In the genomic region with DNA sequence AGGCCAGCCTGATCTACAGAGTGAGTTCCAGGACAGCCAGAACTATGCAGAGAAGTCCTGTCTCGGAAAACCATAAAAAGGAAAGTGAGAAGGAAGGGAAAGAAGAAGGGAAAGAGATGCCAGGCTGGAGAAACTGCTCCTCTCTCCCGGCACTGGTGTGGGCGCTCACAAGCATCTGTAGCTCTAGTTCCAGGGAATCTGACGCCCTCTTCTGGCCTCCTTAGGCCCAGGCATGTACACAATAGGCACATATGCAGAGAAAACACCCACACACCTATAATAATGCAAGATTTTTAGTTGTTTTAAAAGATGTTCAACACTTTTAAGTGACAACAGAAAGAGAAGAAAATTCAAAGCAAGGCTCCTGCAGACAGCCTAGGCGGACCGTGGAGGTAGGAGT, we compare ENCODE assay signal across 17 mouse cellular contexts. TPM values are rescaled to one million over a fixed set of nuclear protein-coding genes. Genes with fewer than 3 reads are reported as not detected.
DNase-seq lines count a peak whose midpoint lies in the region; ATAC-seq lines count a peak whose summit lies in the region.
"Had no signal": no experiment of that assay in that cellular context is flagged by ENCODE, and none has a peak within 500 bp of the region (broad histone marks: within the 10 kb centered on the region; RNA-seq: fewer than 3 reads in every experiment).

No protein-coding gene starts in this region.

- no peaks in the 10 kb centered on the region for H3K27me3 ChIP-seq in embryonic facial prominence, embryonic 10.5 days (replicated peaks; ENCODE audit: low read depth, poor library complexity, severe bottlenecking)
- H3K27me3 ChIP-seq in kidney, embryonic 16.5 days (ENCODE audit: insufficient read depth, low read length) = no peaks in the 10 kb centered on the region
- H3K27me3 ChIP-seq: embryonic facial prominence, embryonic 13.5 days; heart, embryonic 13.5 days; hindbrain, embryonic 15.5 days; liver, embryonic 15.5 days; neural tube, embryonic 12.5 days had no signal

- peak; percentile 45 for DNase-seq in adrenal gland, postnatal 14 days
- DNase-seq in adrenal gland, postnatal 4 days (ENCODE audit: low spot score in 2 of 2) = no peak
- DNase-seq in left cerebral cortex, adult 11 months (ENCODE audit: low spot score) = peak; percentile 41
- DNase-seq in left cerebral cortex, postnatal 4 days = no peak
- DNase-seq in R1 (ENCODE audit: low read depth, low spot score) = peak; percentile 61
- DNase-seq in right cerebral cortex, adult 2 months (ENCODE audit: low spot score in 2 of 2) = peak; percentile 66 to 69
- no peak for DNase-seq in embryonic facial prominence, embryonic 10.5 days (ENCODE audit: low spot score)
- DNase-seq: cerebellum, adult 8-10 months; kidney, postnatal 4 days had no signal

- H3K9me3 ChIP-seq in embryonic facial prominence, embryonic 10.5 days = no peaks in the 10 kb centered on the region
- H3K9me3 ChIP-seq in kidney, embryonic 16.5 days (ENCODE audit: low read length) = no peaks in the 10 kb centered on the region
- H3K9me3 ChIP-seq: embryonic facial prominence, embryonic 13.5 days; heart, embryonic 13.5 days; hindbrain, embryonic 15.5 days; liver, embryonic 15.5 days; midbrain, embryonic 10.5 days; neural tube, embryonic 12.5 days had no signal

- H3K9ac ChIP-seq in kidney, embryonic 16.5 days (replicated peaks; ENCODE audit: low read length) = no peak overlapping the region
- H3K9ac ChIP-seq: embryonic facial prominence, embryonic 13.5 days; heart, embryonic 13.5 days; hindbrain, embryonic 15.5 days; liver, embryonic 15.5 days; neural tube, embryonic 12.5 days had no signal

- no peak overlapping the region for H3K4me3 ChIP-seq in embryonic facial prominence, embryonic 10.5 days
- H3K4me3 ChIP-seq in kidney, embryonic 16.5 days (ENCODE audit: low read length) = no peak overlapping the region
- H3K4me3 ChIP-seq: embryonic facial prominence, embryonic 13.5 days; heart, embryonic 13.5 days; hindbrain, embryonic 15.5 days; liver, embryonic 15.5 days; midbrain, embryonic 10.5 days; neural tube, embryonic 12.5 days had no signal

- no peak for ATAC-seq in kidney, embryonic 16.5 days (ENCODE audit: low FRiP score, low TSS enrichment)
- ATAC-seq: activated CD4-positive, CD25-positive, alpha-beta regulatory T cell, adult 4 months had no signal

- no peak overlapping the region for H3K4me2 ChIP-seq in kidney, embryonic 16.5 days (replicated peaks; ENCODE audit: low read depth, low read length)
- H3K4me2 ChIP-seq: embryonic facial prominence, embryonic 13.5 days; heart, embryonic 13.5 days; hindbrain, embryonic 15.5 days; liver, embryonic 15.5 days; neural tube, embryonic 12.5 days had no signal

- peaks cover 10% of the 10 kb centered on the region; the same call in 1 of the 2 replicates for H3K36me3 ChIP-seq in embryonic facial prominence, embryonic 10.5 days (replicated peaks)
- peaks cover 4% of the 10 kb centered on the region; the same call in 1 of the 2 replicates for H3K36me3 ChIP-seq in kidney, embryonic 16.5 days (ENCODE audit: insufficient read depth, low read length)
- H3K36me3 ChIP-seq: hindbrain, embryonic 15.5 days; liver, embryonic 15.5 days; neural tube, embryonic 12.5 days had no signal

- 80% methylated on average over 6 of the region's 6 CpGs for WGBS in embryonic facial prominence, embryonic 10.5 days
- WGBS in kidney, embryonic 16.5 days = 77% methylated on average over 6 of the region's 6 CpGs

- H3K27ac ChIP-seq in embryonic facial prominence, embryonic 10.5 days (replicated peaks) = no peak overlapping the region
- no peak overlapping the region for H3K27ac ChIP-seq in kidney, embryonic 16.5 days (ENCODE audit: low read length)
- H3K27ac ChIP-seq: embryonic facial prominence, embryonic 13.5 days; heart, embryonic 13.5 days; hindbrain, embryonic 15.5 days; liver, embryonic 15.5 days; midbrain, embryonic 10.5 days; neural tube, embryonic 12.5 days had no signal

- peaks cover 12% of the 10 kb centered on the region for H3K4me1 ChIP-seq in embryonic facial prominence, embryonic 10.5 days
- peaks cover 23% of the 10 kb centered on the region for H3K4me1 ChIP-seq in kidney, embryonic 16.5 days (ENCODE audit: insufficient read depth, low read length)
- H3K4me1 ChIP-seq: embryonic facial prominence, embryonic 13.5 days; liver, embryonic 15.5 days had no signal

- intact Hi-C loops in left cerebral cortex, postnatal 4 days (cut with DNase I) = no loop called here

RNA-seq across cellular contexts. Expression of a gene that starts 32.9 kb away (rescaled TPM):
- total RNA-seq in adrenal gland, postnatal 14 days (2021) = 49.5 and 50.6 TPM in 2 replicates
- 10 to 100 TPM; 63.9 to 66.3 TPM for total RNA-seq in adrenal gland, postnatal 4 days (2021)
- total RNA-seq in left cerebral cortex, postnatal 4 days (2021) = 10 to 100 TPM; 32.1 to 37.7 TPM
- 27.0 TPM in 2 replicates for polyA plus RNA-seq in embryonic facial prominence, embryonic 10.5 days (2016; fragmentation: Nextera tagmentation; extraction: Ambion mirVana)
- polyA plus RNA-seq in kidney, embryonic 16.5 days (2015; fragmentation: Nextera tagmentation; extraction: Ambion mirVana) = 30.1 and 32.9 TPM in 2 replicates

Comparison
In these comparisons a context has a peak if more than half of its experiments do, and no peak if none do; other contexts are left out.
1. DNase-seq: peak in adrenal gland, postnatal 14 days (single experiment), left cerebral cortex, adult 11 months (single experiment), R1 (single experiment) and right cerebral cortex, adult 2 months (2 of 2); none in adrenal gland, postnatal 4 days (0 of 2), left cerebral cortex, postnatal 4 days (single experiment) and embryonic facial prominence, embryonic 10.5 days (single experiment).